Mouse (Mus musculus) ES-E14 (cell line): ENCODE measurements around the gene Col24a1.

ENCODE experiments used
- CHD2 ChIP-seq: IDR thresholded peaks from 2 replicates; pipeline ENCODE4 v1.6.1; 2014; ENCODE audit warnings: mild to moderate bottlenecking, low read depth, low read length, inconsistent platforms
- HCFC1 ChIP-seq: IDR thresholded peaks from 2 replicates; pipeline ENCODE4 v1.6.1; 2012; ENCODE audit warnings: low read length, inconsistent platforms, borderline replicate concordance; ENCODE audit not compliant: insufficient read depth
- ZC3H11A ChIP-seq: IDR thresholded peaks from 2 replicates; pipeline ENCODE4 v1.6.1; 2012; ENCODE audit warnings: low read depth, mild to moderate bottlenecking, inconsistent platforms, low read length, borderline replicate concordance
- ZNF384 ChIP-seq: IDR thresholded peaks from 2 replicates; pipeline ENCODE4 v1.6.1; 2012; ENCODE audit warnings: low read depth, low read length, inconsistent platforms

GRCm38 (mm10) chr3:145595354-145595753 lies 303.1 kb downstream of the Col24a1 start:
- TF ChIP-seq ZC3H11A: no peak
- TF ChIP-seq HCFC1: no peak
- TF ChIP-seq ZNF384: no peak
- TF ChIP-seq CHD2: no peak
